Mouse (Mus musculus): ENCODE results near the gene AI661453. TPM values are rescaled to one million over a fixed set of nuclear protein-coding genes. Genes with fewer than 3 reads are reported as not detected.
"Not testable (repeated sequence)": the region's sequence is repeated elsewhere in the genome, so short reads cannot be mapped to it uniquely, and the experiment has no call there.

AI661453 gene
- polyA plus RNA-seq, 1 experiment from 2014 or later = 0.24 TPM

DNA sequence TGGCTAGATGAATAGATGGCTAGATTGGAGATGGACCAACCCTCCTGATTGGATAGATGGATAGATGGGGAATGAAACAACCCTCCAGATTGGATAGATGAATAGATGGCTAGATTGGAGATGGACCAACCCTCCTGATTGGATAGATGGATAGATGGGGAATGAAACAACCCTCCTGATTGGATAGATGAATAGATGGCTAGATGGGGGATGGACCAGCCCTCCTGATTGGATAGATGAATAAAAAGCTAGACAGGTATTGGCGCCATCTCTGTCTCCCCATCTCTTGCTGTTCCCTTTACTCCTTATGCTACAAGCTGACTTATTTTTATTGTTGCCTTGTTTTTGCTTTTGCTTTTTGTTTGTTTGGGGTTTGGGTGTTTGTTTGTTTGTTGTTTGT is 13.8 kb upstream of the AI661453 start:
- H3K4me3 ChIP-seq; H3K4me1 ChIP-seq (replicated peaks); H3K27me3 ChIP-seq (ENCODE audit: insufficient read depth, poor library complexity, severe bottlenecking); H3K27ac ChIP-seq; H3K9me3 ChIP-seq; DNase-seq (ENCODE audit: low spot score); H3K36me3 ChIP-seq: not testable (repeated sequence)
- 84% methylated on average over 1 of the region's 1 CpGs for whole genome bisulfite sequencing

DNA sequence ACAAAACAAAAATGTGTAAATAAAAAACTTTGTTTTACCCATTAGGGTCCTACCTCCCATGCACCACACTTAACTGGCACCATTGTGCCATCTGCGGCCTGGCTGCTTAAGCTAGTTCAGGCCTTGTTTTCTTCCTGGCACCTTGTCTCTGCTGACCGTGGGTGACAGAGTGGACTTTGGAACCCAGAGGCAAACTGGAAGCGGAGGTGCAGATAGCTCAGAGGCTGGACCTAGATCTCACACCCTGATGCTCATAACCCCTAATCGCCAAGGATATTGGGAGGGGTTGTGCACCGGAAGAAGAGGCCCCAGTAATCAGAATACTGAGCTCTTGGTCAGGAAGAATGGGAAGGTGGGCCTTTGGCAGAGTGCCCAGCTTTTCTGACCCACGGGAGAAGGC is 12.2 kb upstream of the AI661453 start:
- H3K27ac ChIP-seq = no peak overlapping the region
- DNase-seq (ENCODE audit: low spot score) = no peak
- H3K4me1 ChIP-seq (replicated peaks) = peaks cover 13% of the 10 kb centered on the region
- WGBS = 86% methylated on average over 6 of the region's 6 CpGs
- no peaks in the 10 kb centered on the region for H3K27me3 ChIP-seq (ENCODE audit: insufficient read depth, poor library complexity, severe bottlenecking)
- H3K36me3 ChIP-seq = no peaks in the 10 kb centered on the region
- H3K4me3 ChIP-seq = no peak overlapping the region
- H3K9me3 ChIP-seq = no peaks in the 10 kb centered on the region

- Histone ChIP-seq H3K36me3 (no peaks in the 10 kb centered on the region), H3K27ac (no peak overlapping the region), H3K27me3 (ENCODE audit: insufficient read depth, poor library complexity, severe bottlenecking) (peaks cover 7% of the 10 kb centered on the region; the same call in 1 of the 2 replicates), H3K4me3 (no peak overlapping the region), H3K4me1 (replicated peaks) (peaks cover 16% of the 10 kb centered on the region), H3K9me3 (no peaks in the 10 kb centered on the region)
- DNase-seq (ENCODE audit: low spot score) = no peak
- 73% methylated on average over 6 of the region's 6 CpGs for WGBS
Observed at GRCm38 (mm10) chr17:47427316-47427715, 9.1 kb upstream of the AI661453 start.

DNA sequence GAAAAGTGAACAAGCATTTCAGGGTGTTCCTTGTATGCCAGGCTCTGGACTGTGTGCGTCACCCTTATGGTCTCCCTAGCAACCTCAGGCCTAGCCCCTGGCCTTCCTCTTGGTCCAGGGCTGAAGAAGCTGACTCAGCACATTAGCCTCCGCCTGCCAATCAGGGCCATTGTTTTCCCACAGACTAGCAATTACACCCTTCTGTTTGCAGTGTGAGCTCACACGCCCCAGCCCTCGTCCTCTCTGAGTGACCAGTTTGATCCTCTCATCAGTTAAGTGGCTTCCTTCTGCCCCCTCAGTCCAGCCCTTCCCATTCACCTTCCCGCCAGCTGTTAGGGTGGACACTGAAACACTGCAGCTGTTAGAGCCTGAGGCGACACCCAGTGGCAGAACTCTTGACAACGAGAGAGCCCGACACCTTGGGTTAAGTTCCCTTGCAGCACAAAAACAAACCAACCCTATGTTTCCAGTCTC is 7.5 kb upstream of the AI661453 start:
- 7% methylated on average over 8 of the region's 8 CpGs for WGBS
- H3K27ac ChIP-seq = peak overlapping the region; percentile 18; the same call in 1 of the 2 replicates
- H3K27me3 ChIP-seq (ENCODE audit: insufficient read depth, poor library complexity, severe bottlenecking) = peaks cover 7% of the 10 kb centered on the region; the same call in 1 of the 2 replicates
- H3K9me3 ChIP-seq = no peaks in the 10 kb centered on the region
- DNase-seq (ENCODE audit: low spot score) = peak; percentile 75
- peaks cover 16% of the 10 kb centered on the region for H3K4me1 ChIP-seq (replicated peaks)
- H3K4me3 ChIP-seq = peak overlapping the region; percentile 24
- no peaks in the 10 kb centered on the region for H3K36me3 ChIP-seq

DNA sequence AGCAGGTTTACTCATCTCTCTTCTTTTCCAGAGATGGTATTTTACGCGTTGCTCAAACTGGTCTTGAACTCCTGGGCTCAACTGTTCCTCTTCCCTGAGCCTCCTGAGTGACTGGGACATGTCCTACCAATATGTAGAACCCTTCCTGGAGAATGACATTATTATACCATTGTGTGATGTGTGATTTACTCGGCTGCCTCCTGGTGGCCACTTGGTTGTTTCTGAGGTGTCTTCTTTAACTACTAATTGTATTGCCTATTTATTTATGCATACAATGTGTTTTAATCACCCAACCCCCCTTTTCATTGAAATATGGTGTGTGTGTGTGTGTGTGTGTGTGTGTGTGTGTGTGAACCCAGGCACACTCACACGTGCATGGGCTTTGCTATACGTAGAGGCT is 5.6 kb upstream of the AI661453 start:
- WGBS = 67% methylated on average over 5 of the region's 5 CpGs
- no peak overlapping the region for H3K4me3 ChIP-seq
- no peak for DNase-seq (ENCODE audit: low spot score)
- no peak overlapping the region for H3K27ac ChIP-seq
- H3K9me3 ChIP-seq = no peaks in the 10 kb centered on the region
- peaks cover 14% of the 10 kb centered on the region for H3K27me3 ChIP-seq (ENCODE audit: insufficient read depth, poor library complexity, severe bottlenecking)
- H3K4me1 ChIP-seq (replicated peaks) = peaks cover 16% of the 10 kb centered on the region
- no peaks in the 10 kb centered on the region for H3K36me3 ChIP-seq

GRCm38 (mm10) chr17:47436907-47437547 is 612 bp downstream of the AI661453 start, which contains the start of gene 1700001C19Rik:
Gene 1700001C19Rik (minus strand): TSS chr17:47437376.
- Histone ChIP-seq H3K4me1 (replicated peaks) (peaks cover 41% of the 10 kb centered on the region), H3K9me3 (no peaks in the 10 kb centered on the region), H3K36me3 (no peaks in the 10 kb centered on the region), H3K4me3 (peak within 1 kb of the TSS; percentile 54), H3K27ac (peak within 1 kb of the TSS; percentile 66), H3K27me3 (ENCODE audit: insufficient read depth, poor library complexity, severe bottlenecking) (peaks cover 61% of the 10 kb centered on the region)
- DNase-seq (ENCODE audit: low spot score) = no peak
- WGBS = 2% methylated on average over 24 of the region's 25 CpGs

- H3K27me3 ChIP-seq (ENCODE audit: insufficient read depth, poor library complexity, severe bottlenecking) = peaks cover 61% of the 10 kb centered on the region
- WGBS = 67% methylated on average over 6 of the region's 6 CpGs
- H3K36me3 ChIP-seq = no peaks in the 10 kb centered on the region
- DNase-seq (ENCODE audit: low spot score) = no peak
- peaks cover 41% of the 10 kb centered on the region for H3K4me1 ChIP-seq (replicated peaks)
- H3K4me3 ChIP-seq = no peak overlapping the region
- no peak overlapping the region for H3K27ac ChIP-seq
- no peaks in the 10 kb centered on the region for H3K9me3 ChIP-seq
Observed at GRCm38 (mm10) chr17:47438611-47439010, 2.2 kb downstream of the AI661453 start.

GRCm38 (mm10) chr17:47439396-47440028 is 3.1 kb downstream of the AI661453 start:
- Histone ChIP-seq H3K9me3 (no peaks in the 10 kb centered on the region), H3K27me3 (ENCODE audit: insufficient read depth, poor library complexity, severe bottlenecking) (peaks cover 68% of the 10 kb centered on the region), H3K36me3 (no peaks in the 10 kb centered on the region), H3K4me3 (no peak overlapping the region), H3K4me1 (replicated peaks) (peaks cover 44% of the 10 kb centered on the region), H3K27ac (no peak overlapping the region; the same call in 1 of the 2 replicates)
- WGBS = 38% methylated on average over 9 of the region's 9 CpGs
- DNase-seq (ENCODE audit: low spot score) = no peak

- peaks cover 46% of the 10 kb centered on the region for H3K4me1 ChIP-seq (replicated peaks)
- no peaks in the 10 kb centered on the region for H3K36me3 ChIP-seq
- H3K27ac ChIP-seq = peak overlapping the region; percentile 64
- H3K4me3 ChIP-seq = 0 out of 2 replicates have a peak overlapping the region, but pooled peaks have one; percentile 9
- no peaks in the 10 kb centered on the region for H3K9me3 ChIP-seq
- DNase-seq (ENCODE audit: low spot score) = peak; percentile 34
- WGBS = 3% methylated on average over 9 of the region's 9 CpGs
- H3K27me3 ChIP-seq (ENCODE audit: insufficient read depth, poor library complexity, severe bottlenecking) = peaks cover 66% of the 10 kb centered on the region
Observed at GRCm38 (mm10) chr17:47440359-47440890, 4.0 kb downstream of the AI661453 start.

- Histone ChIP-seq H3K4me1 (replicated peaks) (peaks cover 51% of the 10 kb centered on the region), H3K4me3 (no peak overlapping the region), H3K36me3 (no peaks in the 10 kb centered on the region), H3K27ac (0 out of 2 replicates have a peak overlapping the region, but pooled peaks have one; percentile 4), H3K9me3 (no peaks in the 10 kb centered on the region), H3K27me3 (ENCODE audit: insufficient read depth, poor library complexity, severe bottlenecking) (peaks cover 58% of the 10 kb centered on the region)
- DNase-seq (ENCODE audit: low spot score) = no peak
- 70% methylated on average over 19 of the region's 19 CpGs for WGBS
Observed at GRCm38 (mm10) chr17:47441296-47442051, 5.1 kb downstream of the AI661453 start.

DNA sequence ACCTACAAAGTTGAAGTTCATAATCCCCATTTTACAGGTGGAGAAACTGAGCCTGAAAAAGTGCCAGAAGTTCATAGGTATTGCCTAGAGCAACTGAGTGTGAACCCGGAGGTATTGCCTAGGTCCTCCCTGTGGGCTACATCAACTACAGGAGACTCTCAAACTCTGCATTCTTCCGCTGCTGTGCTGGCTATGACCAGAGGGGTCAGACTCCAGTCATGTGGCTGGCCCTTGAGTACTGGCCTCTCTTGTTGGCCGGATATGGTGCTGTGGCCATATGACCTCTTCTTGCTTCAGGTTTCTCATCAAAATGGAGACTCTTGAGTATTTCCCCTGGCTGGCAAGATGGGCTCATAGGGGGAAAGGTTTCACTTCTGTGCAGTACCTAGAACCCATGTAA is 5.9 kb downstream of the AI661453 start:
- no peaks in the 10 kb centered on the region for H3K9me3 ChIP-seq
- peaks cover 50% of the 10 kb centered on the region for H3K27me3 ChIP-seq (ENCODE audit: insufficient read depth, poor library complexity, severe bottlenecking)
- DNase-seq (ENCODE audit: low spot score) = no peak
- H3K4me3 ChIP-seq = no peak overlapping the region
- WGBS = 80% methylated on average over 3 of the region's 3 CpGs
- peaks cover 47% of the 10 kb centered on the region for H3K4me1 ChIP-seq (replicated peaks)
- no peaks in the 10 kb centered on the region for H3K36me3 ChIP-seq
- H3K27ac ChIP-seq = no peak overlapping the region

- WGBS = 74% methylated on average over 6 of the region's 6 CpGs
- H3K27ac ChIP-seq = 0 out of 2 replicates have a peak overlapping the region, but pooled peaks have one; percentile 12
- no peak overlapping the region for H3K4me3 ChIP-seq
- H3K27me3 ChIP-seq (ENCODE audit: insufficient read depth, poor library complexity, severe bottlenecking) = peaks cover 31% of the 10 kb centered on the region
- H3K9me3 ChIP-seq = no peaks in the 10 kb centered on the region
- DNase-seq (ENCODE audit: low spot score) = no peak
- peaks cover 54% of the 10 kb centered on the region for H3K4me1 ChIP-seq (replicated peaks)
- no peaks in the 10 kb centered on the region for H3K36me3 ChIP-seq
Observed at GRCm38 (mm10) chr17:47444113-47444512, 7.7 kb downstream of the AI661453 start.
